9 mouse cellular contexts compared by ENCODE assay signal in the genomic region with DNA sequence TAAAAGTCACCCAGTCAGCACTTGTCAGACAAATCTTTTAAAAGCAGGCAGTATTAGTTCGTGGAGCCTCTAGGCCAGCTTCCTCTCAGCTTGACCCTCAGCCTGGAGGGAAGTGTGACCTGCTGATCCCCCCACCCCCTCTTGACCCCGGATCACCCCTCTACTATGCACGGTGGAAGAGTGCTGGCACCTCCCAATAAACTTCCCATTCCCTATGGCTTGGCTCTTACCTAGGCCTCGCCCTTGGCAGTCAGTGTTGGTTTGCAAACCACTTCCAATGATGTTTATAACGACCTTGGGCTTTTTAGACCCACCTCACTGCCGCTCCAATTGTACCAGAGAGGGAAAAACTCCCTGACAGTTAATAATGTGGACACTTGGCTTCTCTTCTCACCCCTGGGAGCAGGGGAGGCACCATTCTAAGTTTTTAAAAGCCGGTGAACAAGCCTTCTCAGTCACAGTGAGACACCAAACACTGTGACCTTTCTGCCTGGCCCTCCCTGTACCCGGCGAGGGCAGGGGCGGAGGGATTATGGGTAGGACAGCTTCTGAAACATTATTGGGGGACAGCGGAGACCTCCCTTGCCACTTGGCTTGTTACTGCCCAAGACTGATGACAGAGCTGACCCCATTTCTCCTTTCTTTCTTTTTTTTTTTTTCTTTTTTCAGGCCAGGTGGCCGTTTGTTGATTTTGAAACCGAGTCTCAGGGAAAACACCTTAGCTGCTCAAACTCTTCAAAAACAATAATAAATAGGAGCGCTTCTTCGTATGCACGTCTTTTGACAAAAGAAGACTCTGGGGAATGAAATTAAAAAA.
DNase-seq lines count a peak whose midpoint lies in the region; ATAC-seq and TF ChIP-seq lines count a peak whose summit lies in the region.
"Had no signal": no experiment of that assay in that cellular context is flagged by ENCODE, and none has a peak within 500 bp of the region (broad histone marks: within the 10 kb centered on the region; RNA-seq: fewer than 3 reads in every experiment).

No protein-coding gene starts in this region.

- no peak for DNase-seq in heart, postnatal 10 days
- DNase-seq in ES-E14 (ENCODE audit: low read depth, low spot score): no peak
- DNase-seq in left cerebral cortex, adult 11 months (ENCODE audit: low spot score): no peak
- DNase-seq in T-cell, adult 2 months (ENCODE audit: low spot score): no peak
- no peak for DNase-seq in cerebellum, postnatal 36 days

- H3K9ac ChIP-seq in heart, embryonic 16.5 days (ENCODE audit: low read length): no peak overlapping the region; the same call in 1 of the 2 replicates
- H3K9ac ChIP-seq in ES-E14 (ENCODE audit: insufficient read depth, low read depth, low read length, poor library complexity, severe bottlenecking): peak overlapping the region; percentile 77
- no peak overlapping the region for H3K9ac ChIP-seq in hindbrain, embryonic 12.5 days
- H3K9ac ChIP-seq in midbrain, embryonic 13.5 days (replicated peaks): peak overlapping the region; percentile 28; the same call in 1 of the 2 replicates

- no peaks in the 10 kb centered on the region for H3K27me3 ChIP-seq in heart, embryonic 16.5 days (ENCODE audit: control insufficient read depth, insufficient read depth, low read length)
- H3K27me3 ChIP-seq in hindbrain, embryonic 12.5 days: no peaks in the 10 kb centered on the region
- no peaks in the 10 kb centered on the region for H3K27me3 ChIP-seq in midbrain, embryonic 13.5 days
- H3K27me3 ChIP-seq: Patski had no signal

- peak overlapping the region; percentile 46; the same call in 1 of the 2 replicates for H3K27ac ChIP-seq in heart, embryonic 16.5 days (ENCODE audit: low read length)
- H3K27ac ChIP-seq in ES-E14 (ENCODE audit: insufficient read depth, low read depth, low read length, poor library complexity, severe bottlenecking): peak overlapping the region; percentile 93
- peak overlapping the region; percentile 70 for H3K27ac ChIP-seq in hindbrain, embryonic 12.5 days
- H3K27ac ChIP-seq in midbrain, embryonic 13.5 days: peak overlapping the region; percentile 56

- intact Hi-C loops in heart, postnatal 10 days (cut with DNase I): no loop called here

- no peaks in the 10 kb centered on the region for H3K9me3 ChIP-seq in heart, embryonic 16.5 days (replicated peaks; ENCODE audit: control insufficient read depth, low read length)
- no peaks in the 10 kb centered on the region for H3K9me3 ChIP-seq in ES-E14 (ENCODE audit: control insufficient read depth, insufficient read depth, low read depth, low read length)
- H3K9me3 ChIP-seq in hindbrain, embryonic 12.5 days (replicated peaks): no peaks in the 10 kb centered on the region
- no peaks in the 10 kb centered on the region for H3K9me3 ChIP-seq in midbrain, embryonic 13.5 days

- peaks cover 7% of the 10 kb centered on the region; the same call in 1 of the 2 replicates for H3K4me1 ChIP-seq in heart, embryonic 16.5 days (ENCODE audit: control insufficient read depth, insufficient read depth, low read length)
- peaks cover 9 to 12% of the 10 kb centered on the region in 2 experiments for H3K4me1 ChIP-seq in ES-E14 (ENCODE audit: control insufficient read depth in 2 of 2, insufficient read depth in 2 of 2, low read length in 2 of 2, poor library complexity in 1 of 2)
- H3K4me1 ChIP-seq in hindbrain, embryonic 12.5 days: peaks cover 31% of the 10 kb centered on the region
- H3K4me1 ChIP-seq in midbrain, embryonic 13.5 days (replicated peaks): peaks cover 29% of the 10 kb centered on the region

- H3K36me3 ChIP-seq in heart, embryonic 16.5 days (ENCODE audit: control insufficient read depth, insufficient read depth): no peaks in the 10 kb centered on the region
- no peaks in the 10 kb centered on the region for H3K36me3 ChIP-seq in ES-E14 (ENCODE audit: control insufficient read depth, insufficient read depth, low read length, poor library complexity, severe bottlenecking)
- no peaks in the 10 kb centered on the region for H3K36me3 ChIP-seq in hindbrain, embryonic 12.5 days
- H3K36me3 ChIP-seq in midbrain, embryonic 13.5 days: no peaks in the 10 kb centered on the region

- H3K4me3 ChIP-seq in heart, embryonic 16.5 days (ENCODE audit: low read length): no peak overlapping the region
- H3K4me3 ChIP-seq in ES-E14 (ENCODE audit: insufficient read depth in 1 of 2, low read depth in 1 of 2, low read length in 2 of 2, poor library complexity in 1 of 2, severe bottlenecking in 1 of 2): peak overlapping the region; percentile 21 to 59
- H3K4me3 ChIP-seq in hindbrain, embryonic 12.5 days: no peak overlapping the region
- no peak overlapping the region for H3K4me3 ChIP-seq in midbrain, embryonic 13.5 days (replicated peaks)

- ATAC-seq in heart, embryonic 16.5 days (replicated peaks; ENCODE audit: extremely low read depth, insufficient read depth, low FRiP score): no peak
- ATAC-seq in hindbrain, embryonic 12.5 days (ENCODE audit: low FRiP score): peak; percentile 47
- no peak for ATAC-seq in midbrain, embryonic 13.5 days
- ATAC-seq: Patski had no signal

- in situ Hi-C loops in ES-E14 (cut with MboI; ENCODE audit: low sequenced_read_pairs in 2 of 2, unreplicated experiment in 2 of 2): no loop called here

- H3K4me2 ChIP-seq in heart, embryonic 16.5 days (ENCODE audit: low read depth, low read length): peak overlapping the region; percentile 47; the same call in 1 of the 2 replicates
- peak overlapping the region; percentile 26 for H3K4me2 ChIP-seq in hindbrain, embryonic 12.5 days (replicated peaks)
- H3K4me2 ChIP-seq in midbrain, embryonic 13.5 days (replicated peaks): peak overlapping the region; percentile 26

- 54% methylated on average over 16 of the region's 16 CpGs for WGBS in heart, embryonic 16.5 days
- 9% methylated on average over 16 of the region's 16 CpGs for WGBS in hindbrain, embryonic 12.5 days
- 7% methylated on average over 16 of the region's 16 CpGs for WGBS in midbrain, embryonic 13.5 days

TF ChIP-seq in ES-E14, 5 proteins besides CTCF, POLR2A, EP300 and RAD21:
- no peak for TF ChIP-seq HCFC1 (IDR thresholded peaks at IDR 0.05; ENCODE audit: borderline replicate concordance, insufficient read depth, low read length)
- peak; percentile 77; the same call in 1 of the 2 replicates for TF ChIP-seq ZNF384 (IDR thresholded peaks at IDR 0.05; ENCODE audit: low read depth, low read length)

Comparison
In these comparisons a context has a peak if more than half of its experiments do, and no peak if none do; other contexts are left out.
1. H3K4me3 ChIP-seq: peak in ES-E14 (2 of 2); none in heart, embryonic 16.5 days (single experiment), hindbrain, embryonic 12.5 days (single experiment) and midbrain, embryonic 13.5 days (single experiment).
2. H3K9ac ChIP-seq: peak in ES-E14 (single experiment) and midbrain, embryonic 13.5 days (single experiment); none in heart, embryonic 16.5 days (single experiment) and hindbrain, embryonic 12.5 days (single experiment).
3. Peak in every context shown above with its lines, with median percentiles within 50 percentile points of each other: H3K27ac ChIP-seq and H3K4me2 ChIP-seq.